Mouse (Mus musculus): ENCODE data around the gene Crls1. TPM values are rescaled to one million over a fixed set of nuclear protein-coding genes. Genes with fewer than 3 reads are reported as not detected.

The Crls1 gene
- total RNA-seq (2014; fragmentation: Nextera tagmentation) (48.8 and 55.3 TPM in 2 replicates), total RNA-seq (2017) (51.7 and 57.3 TPM in 2 replicates), polyA plus RNA-seq (2012) (39.2 and 55.0 TPM in 2 replicates)

GRCm38 (mm10) chr2:132846407-132847358 is at the start of gene Crls1:
TSS of gene Crls1 (plus strand) at chr2:132846666.
- Histone ChIP-seq H3K36me3 (replicated peaks) (peaks cover 52% of the 10 kb centered on the region), H3K27me3 (ENCODE audit: insufficient read depth, low read length) (no peaks in the 10 kb centered on the region), H3K4me3 (ENCODE audit: low read depth, low read length) (peak within 1 kb of the TSS; percentile 93), H3K4me1 (ENCODE audit: insufficient read depth, low read depth, low read length) (peaks cover 27% of the 10 kb centered on the region), H3K9me3 (replicated peaks) (no peaks in the 10 kb centered on the region)
- peak; percentile 83 for ATAC-seq (ENCODE audit: extremely low read depth, insufficient number of reproducible peaks, low FRiP score, poor library complexity, severe bottlenecking)
- DNase-seq (ENCODE audit: low spot score): peak; percentile 72
- no peak for TF ChIP-seq GATA2 (IDR thresholded peaks at IDR 0.05; ENCODE audit: borderline replicate concordance, low read depth, low read length)
- peak; percentile 96 for TF ChIP-seq CTCF (IDR thresholded peaks at IDR 0.05; ENCODE audit: low read depth, low read length)

- DNase-seq (ENCODE audit: low spot score): no peak
- ATAC-seq (ENCODE audit: extremely low read depth, insufficient number of reproducible peaks, low FRiP score, poor library complexity, severe bottlenecking): no peak
- Histone ChIP-seq H3K9me3 (replicated peaks) (peaks cover 9% of the 10 kb centered on the region), H3K36me3 (replicated peaks) (peaks cover 58% of the 10 kb centered on the region), H3K27me3 (ENCODE audit: insufficient read depth, low read length) (no peaks in the 10 kb centered on the region), H3K4me1 (ENCODE audit: insufficient read depth, low read depth, low read length) (no peaks in the 10 kb centered on the region), H3K4me3 (ENCODE audit: low read depth, low read length) (no peak overlapping the region)
- TF ChIP-seq GATA1 (IDR thresholded peaks at IDR 0.05; ENCODE audit: borderline replicate concordance, low read length) (no peak), TAL1 (conservative IDR thresholded peaks at IDR 0.05; ENCODE audit: low read depth, low read length) (no peak), POLR2AphosphoS5 (IDR thresholded peaks at IDR 0.05; ENCODE audit: insufficient replicate concordance, low read depth, low read length) (no peak), CTCF (IDR thresholded peaks at IDR 0.05; ENCODE audit: low read depth, low read length) (no peak), GATA2 (IDR thresholded peaks at IDR 0.05; ENCODE audit: borderline replicate concordance, low read depth, low read length) (no peak)
Observed at GRCm38 (mm10) chr2:132802976-132803375, 43.5 kb upstream of the Crls1 start.

- H3K36me3 ChIP-seq (replicated peaks): peaks cover 55% of the 10 kb centered on the region
- no peak for TF ChIP-seq GATA1 (IDR thresholded peaks at IDR 0.05; ENCODE audit: borderline replicate concordance, low read length)
- no peak for TF ChIP-seq GATA2 (IDR thresholded peaks at IDR 0.05; ENCODE audit: borderline replicate concordance, low read depth, low read length)
- TF ChIP-seq CTCF (IDR thresholded peaks at IDR 0.05; ENCODE audit: low read depth, low read length): no peak
- TF ChIP-seq POLR2AphosphoS5 (IDR thresholded peaks at IDR 0.05; ENCODE audit: insufficient replicate concordance, low read depth, low read length): no peak
- peak; percentile 96 for DNase-seq (ENCODE audit: low spot score)
- peak within 1 kb of the TSS; percentile 91 for H3K4me3 ChIP-seq (ENCODE audit: low read depth, low read length)
- H3K4me1 ChIP-seq (ENCODE audit: insufficient read depth, low read depth, low read length): peaks cover 23% of the 10 kb centered on the region
- H3K27me3 ChIP-seq (ENCODE audit: insufficient read depth, low read length): no peaks in the 10 kb centered on the region
- H3K9me3 ChIP-seq (replicated peaks): no peaks in the 10 kb centered on the region
- ATAC-seq (ENCODE audit: extremely low read depth, insufficient number of reproducible peaks, low FRiP score, poor library complexity, severe bottlenecking): peak; percentile 96
Observed at GRCm38 (mm10) chr2:132815608-132816314, 30.7 kb upstream of the Crls1 start, which contains the start of the genes Trmt6 and Mcm8. TSS of gene Trmt6 (minus strand) at chr2:132816055. TSS of gene Mcm8 (plus strand) at chr2:132816141.

GRCm38 (mm10) chr2:132841071-132841470 is 5.4 kb upstream of the Crls1 start:
- Histone ChIP-seq H3K9me3 (replicated peaks) (no peaks in the 10 kb centered on the region), H3K4me3 (ENCODE audit: low read depth, low read length) (no peak overlapping the region), H3K27me3 (ENCODE audit: insufficient read depth, low read length) (no peaks in the 10 kb centered on the region), H3K4me1 (ENCODE audit: insufficient read depth, low read depth, low read length) (peaks cover 4% of the 10 kb centered on the region), H3K36me3 (replicated peaks) (peaks cover 73% of the 10 kb centered on the region)
- no peak for TF ChIP-seq GATA1 (IDR thresholded peaks at IDR 0.05; ENCODE audit: borderline replicate concordance, low read length)
- TF ChIP-seq TAL1 (conservative IDR thresholded peaks at IDR 0.05; ENCODE audit: low read depth, low read length): no peak
- TF ChIP-seq CTCF (IDR thresholded peaks at IDR 0.05; ENCODE audit: low read depth, low read length): no peak
- TF ChIP-seq GATA2 (IDR thresholded peaks at IDR 0.05; ENCODE audit: borderline replicate concordance, low read depth, low read length): no peak
- ATAC-seq (ENCODE audit: extremely low read depth, insufficient number of reproducible peaks, low FRiP score, poor library complexity, severe bottlenecking) (no peak), DNase-seq (ENCODE audit: low spot score) (no peak)

- peak; percentile 10 for DNase-seq (ENCODE audit: low spot score)
- no peak for TF ChIP-seq TAL1 (conservative IDR thresholded peaks at IDR 0.05; ENCODE audit: low read depth, low read length)
- TF ChIP-seq GATA1 (IDR thresholded peaks at IDR 0.05; ENCODE audit: borderline replicate concordance, low read length): no peak
- TF ChIP-seq GATA2 (IDR thresholded peaks at IDR 0.05; ENCODE audit: borderline replicate concordance, low read depth, low read length): no peak
- TF ChIP-seq CTCF (IDR thresholded peaks at IDR 0.05; ENCODE audit: low read depth, low read length): no peak
- TF ChIP-seq POLR2AphosphoS5 (IDR thresholded peaks at IDR 0.05; ENCODE audit: insufficient replicate concordance, low read depth, low read length): no peak
- no peak; the same call in 1 of the 2 replicates for ATAC-seq (ENCODE audit: extremely low read depth, insufficient number of reproducible peaks, low FRiP score, poor library complexity, severe bottlenecking)
- Histone ChIP-seq H3K27me3 (ENCODE audit: insufficient read depth, low read length) (no peaks in the 10 kb centered on the region), H3K9me3 (replicated peaks) (no peaks in the 10 kb centered on the region), H3K4me3 (ENCODE audit: low read depth, low read length) (peak overlapping the region; percentile 93), H3K36me3 (replicated peaks) (peaks cover 56% of the 10 kb centered on the region), H3K4me1 (ENCODE audit: insufficient read depth, low read depth, low read length) (peaks cover 32% of the 10 kb centered on the region)
Observed at GRCm38 (mm10) chr2:132847581-132847980, 1.1 kb downstream of the Crls1 start.

- H3K27me3 ChIP-seq (ENCODE audit: insufficient read depth, low read length): no peaks in the 10 kb centered on the region
- no peak for TF ChIP-seq TAL1 (conservative IDR thresholded peaks at IDR 0.05; ENCODE audit: low read depth, low read length)
- no peak for DNase-seq (ENCODE audit: low spot score)
- ATAC-seq (ENCODE audit: extremely low read depth, insufficient number of reproducible peaks, low FRiP score, poor library complexity, severe bottlenecking): no peak
- H3K36me3 ChIP-seq (replicated peaks): peaks cover 56% of the 10 kb centered on the region
- H3K9me3 ChIP-seq (replicated peaks): no peaks in the 10 kb centered on the region
- H3K4me3 ChIP-seq (ENCODE audit: low read depth, low read length): peak overlapping the region; percentile 93; the same call in 1 of the 2 replicates
- peaks cover 32% of the 10 kb centered on the region for H3K4me1 ChIP-seq (ENCODE audit: insufficient read depth, low read depth, low read length)
Observed at GRCm38 (mm10) chr2:132848361-132848760, 1.9 kb downstream of the Crls1 start.
